Mouse (Mus musculus) ES-E14 (cell line): ENCODE measurements around the gene Serpinf2. TPM values are rescaled to one million over a fixed set of nuclear protein-coding genes. Genes with fewer than 3 reads are reported as not detected.

Experiments used
- DNase-seq: peaks from one replicate; pipeline ENCODE4 v3.0.0-alpha.2; 2013; ENCODE audit warnings: low read depth, low spot score
- H3K27ac ChIP-seq: 2 replicates; pipeline ENCODE4 v1.5.1; 2012; ENCODE audit warnings: low read depth, mild to moderate bottlenecking, low read length, moderate library complexity, mixed read lengths; ENCODE audit not compliant: poor library complexity, insufficient read depth, severe bottlenecking
- H3K36me3 ChIP-seq: 2 replicates; pipeline ENCODE4 v1.6.1; 2012; ENCODE audit warnings: mild to moderate bottlenecking, low read length, moderate library complexity, mixed read lengths; ENCODE audit not compliant: control insufficient read depth, poor library complexity, insufficient read depth, severe bottlenecking
- H3K4me1 ChIP-seq, 2 experiments: fragments of 150-350 bp in 1 of 2; sonication (generic) in 1 of 2; 2 replicates each; pipeline ENCODE4 v1.6.1; 2012; ENCODE audit warnings: low read length in 2 of 2, mild to moderate bottlenecking in 1 of 2, mixed read lengths in 1 of 2; ENCODE audit not compliant: control insufficient read depth in 2 of 2, insufficient read depth in 2 of 2, poor library complexity in 1 of 2
- H3K4me3 ChIP-seq, 2 experiments: fragments of 150-350 bp in 1 of 2; sonication (generic) in 1 of 2; 2 replicates each; pipeline ENCODE4 v1.5.1; 2012; ENCODE audit warnings: low read length in 2 of 2, low read depth in 1 of 2, mild to moderate bottlenecking in 1 of 2, mixed read lengths in 1 of 2; ENCODE audit not compliant: insufficient read depth in 1 of 2, poor library complexity in 1 of 2, severe bottlenecking in 1 of 2
- H3K9ac ChIP-seq: 2 replicates; pipeline ENCODE4 v1.6.1; 2012; ENCODE audit warnings: low read depth, mild to moderate bottlenecking, low read length, mixed read lengths; ENCODE audit not compliant: poor library complexity, insufficient read depth, severe bottlenecking
- H3K9me3 ChIP-seq: fragments of 150-350 bp; sonication (generic); 2 replicates; pipeline ENCODE4 v1.6.1; 2012; ENCODE audit warnings: low read depth, mild to moderate bottlenecking, low read length; ENCODE audit not compliant: control insufficient read depth, insufficient read depth
- CHD2 ChIP-seq: IDR thresholded peaks from 2 replicates; pipeline ENCODE4 v1.6.1; 2014; ENCODE audit warnings: mild to moderate bottlenecking, low read depth, low read length, inconsistent platforms
- HCFC1 ChIP-seq: IDR thresholded peaks from 2 replicates; pipeline ENCODE4 v1.6.1; 2012; ENCODE audit warnings: low read length, inconsistent platforms, borderline replicate concordance; ENCODE audit not compliant: insufficient read depth
- MAFK ChIP-seq: IDR thresholded peaks from 2 replicates; pipeline ENCODE4 v1.6.1; 2014; ENCODE audit warnings: mild to moderate bottlenecking, low read depth, low read length, inconsistent platforms; ENCODE audit not compliant: insufficient read depth
- ZC3H11A ChIP-seq: IDR thresholded peaks from 2 replicates; pipeline ENCODE4 v1.6.1; 2012; ENCODE audit warnings: low read depth, mild to moderate bottlenecking, inconsistent platforms, low read length, borderline replicate concordance
- ZNF384 ChIP-seq: IDR thresholded peaks from 2 replicates; pipeline ENCODE4 v1.6.1; 2012; ENCODE audit warnings: low read depth, low read length, inconsistent platforms
- in situ Hi-C, 2 experiments: fragments of 600-800 bp; cut with MboI; formaldehyde crosslinking; loops; one replicate each; pipeline ENCODE4 v1.15.1; 2025; ENCODE audit warnings: low sequenced_read_pairs in 2 of 2, inconsistent platforms in 1 of 2; ENCODE audit not compliant: unreplicated experiment in 2 of 2
- total RNA-seq: library from RNA; depleted of rRNA; stranded (reverse); fragments of 300-350 nt; gene quantifications from 2 replicates; pipeline ENCODE4 v1.2.3, GENCODE M21; 2012

Serpinf2 gene
- total RNA-seq, 1 experiment: 0.27 TPM

- in situ Hi-C loops: no loop called here
These were observed 14.9 kb upstream of the Serpinf2 start, which contains the start of gene Wdr81 for GRCm38 (mm10) chr11:75453991-75454930. Gene Wdr81 (minus strand): TSS chr11:75454717.

DNA sequence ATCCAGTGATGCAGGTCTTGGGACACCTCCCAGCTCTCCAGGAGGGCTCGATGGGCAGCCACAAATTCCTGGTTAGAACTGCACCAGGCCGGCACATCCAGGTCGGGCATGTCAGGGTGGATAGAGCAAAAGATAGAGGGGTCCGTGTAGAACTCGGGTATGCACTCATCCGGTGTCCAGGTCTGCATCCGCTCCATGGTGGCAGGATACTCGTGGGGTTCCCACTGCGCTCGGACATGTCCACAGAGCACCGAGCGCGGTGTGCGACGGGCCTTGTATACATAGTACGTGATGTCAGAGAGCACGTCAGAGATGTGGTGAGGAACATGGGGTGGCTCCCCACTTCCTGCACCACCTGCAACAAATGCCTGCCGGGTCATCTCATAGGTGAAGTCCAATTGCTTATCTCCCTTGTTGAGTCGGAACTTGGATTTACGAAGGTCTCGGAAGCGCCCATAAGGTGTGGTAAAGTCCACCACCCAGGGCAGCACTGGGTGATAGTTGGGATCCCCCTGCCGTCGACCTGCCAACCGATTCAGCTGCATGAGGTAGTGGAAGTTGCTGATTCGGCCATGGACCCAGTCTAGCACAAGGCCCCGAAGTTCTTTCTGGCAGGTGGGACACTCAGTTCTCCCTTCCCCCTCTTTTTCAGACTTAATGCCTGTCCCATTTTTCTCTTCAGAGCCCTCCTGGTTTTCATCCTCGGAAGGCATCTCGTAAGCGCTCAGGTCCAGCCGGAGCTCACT, 13.6 kb upstream of the Serpinf2 start:
- Histone ChIP-seq H3K36me3 (peaks cover 5% of the 10 kb centered on the region; the same call in 1 of the 2 replicates), H3K27ac (no peak overlapping the region), H3K4me3 (no peak overlapping the region), H3K9ac (no peak overlapping the region), H3K9me3 (no peaks in the 10 kb centered on the region), H3K4me1 (peaks cover 0 to 5% of the 10 kb centered on the region in 2 experiments; a peak in 2 of 4 replicates)
- no peak for TF ChIP-seq ZNF384
- no peak for TF ChIP-seq ZC3H11A
- TF ChIP-seq MAFK: no peak
- no peak for TF ChIP-seq CHD2
- no peak for TF ChIP-seq HCFC1
- no peak for DNase-seq
- in situ Hi-C loops: no loop called here

More at GRCm38 (mm10) chr11:75453991-75454930, 14.9 kb upstream of the Serpinf2 start, which contains the start of gene Wdr81:
- H3K4me3 ChIP-seq: peak within 1 kb of the TSS; percentile 57 to 69
- peaks cover 0 to 5% of the 10 kb centered on the region in 2 experiments; a peak in 2 of 4 replicates for H3K4me1 ChIP-seq
- no peak within 1 kb of the TSS for H3K27ac ChIP-seq
- no peaks in the 10 kb centered on the region for H3K9me3 ChIP-seq
- H3K9ac ChIP-seq: peak within 1 kb of the TSS; percentile 50
- DNase-seq: peak; percentile 77
- H3K36me3 ChIP-seq: peaks cover 4% of the 10 kb centered on the region; the same call in 1 of the 2 replicates
- TF ChIP-seq CHD2 (no peak), HCFC1 (peak; percentile 39; the same call in 1 of the 2 replicates)

GRCm38 (mm10) chr11:75452081-75452480, 12.7 kb upstream of the Serpinf2 start:
- in situ Hi-C loops: no loop called here
- no peak for DNase-seq
- no peak overlapping the region for H3K9ac ChIP-seq
- H3K36me3 ChIP-seq: peaks cover 9% of the 10 kb centered on the region; the same call in 1 of the 2 replicates
- no peak overlapping the region for H3K4me3 ChIP-seq
- TF ChIP-seq HCFC1: no peak
- TF ChIP-seq CHD2: no peak
- peaks cover 0 to 5% of the 10 kb centered on the region in 2 experiments; a peak in 2 of 4 replicates for H3K4me1 ChIP-seq
- no peak overlapping the region for H3K27ac ChIP-seq
- H3K9me3 ChIP-seq: no peaks in the 10 kb centered on the region

DNA sequence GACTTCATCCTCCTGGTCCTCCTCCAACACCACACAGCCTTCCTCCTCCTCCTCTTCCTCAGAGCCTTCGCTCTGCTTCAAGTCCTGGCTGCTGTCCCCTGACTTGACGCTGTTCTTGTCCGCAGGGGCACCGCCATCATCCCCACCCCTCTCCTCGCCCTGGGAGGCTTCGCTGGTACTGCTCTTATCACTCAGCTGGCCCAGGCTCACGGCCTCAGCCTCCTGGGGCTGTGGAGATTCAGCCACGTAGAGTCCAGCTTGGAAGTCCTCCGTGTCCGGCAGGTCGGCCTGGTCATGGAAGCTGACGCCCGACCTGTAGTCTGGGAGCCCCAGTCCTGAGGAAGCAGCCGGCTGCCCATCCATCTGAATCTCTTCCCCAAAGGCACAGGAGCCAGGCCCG, 11.5 kb upstream of the Serpinf2 start:
- no peak for DNase-seq
- in situ Hi-C loops: no loop called here
- H3K36me3 ChIP-seq: peaks cover 9% of the 10 kb centered on the region; the same call in 1 of the 2 replicates
- H3K4me1 ChIP-seq: peaks cover 0 to 5% of the 10 kb centered on the region in 2 experiments; a peak in 2 of 4 replicates
- H3K27ac ChIP-seq: no peak overlapping the region
- H3K4me3 ChIP-seq: no peak overlapping the region
- no peak overlapping the region for H3K9ac ChIP-seq
- no peak for TF ChIP-seq HCFC1
- no peak for TF ChIP-seq ZNF384
- TF ChIP-seq CHD2: no peak
- TF ChIP-seq MAFK: no peak
- TF ChIP-seq ZC3H11A: no peak
- H3K9me3 ChIP-seq: no peaks in the 10 kb centered on the region
